Comparison of ENCODE assay signal across 14 mouse cellular contexts in genomic region chr12:35826990-35827389, GRCm38 (mm10).
"Had no signal": no experiment of that assay in that cellular context is flagged by ENCODE, and none has a peak within 500 bp of the region (broad histone marks: within the 10 kb centered on the region; RNA-seq: fewer than 3 reads in every experiment).

No protein-coding gene starts in this region.

- DNase-seq: kidney, adult 8-10 months; kidney, postnatal 36 days; layer of hippocampus, adult 9-11 months; layer of hippocampus, postnatal 36 days; liver; liver, embryonic 13.5 days; liver, postnatal 0 days; right cerebral cortex, adult 18-20 months; thymus, postnatal 4 days had no signal

- H3K4me2 ChIP-seq: limb, embryonic 12.5 days; liver, embryonic 13.5 days; midbrain, embryonic 12.5 days had no signal

- H3K9ac ChIP-seq: limb, embryonic 12.5 days; liver, embryonic 13.5 days; liver, postnatal 0 days; midbrain, embryonic 12.5 days had no signal

- H3K27ac ChIP-seq: kidney, postnatal 0 days; limb, embryonic 12.5 days; liver, embryonic 13.5 days; midbrain, embryonic 12.5 days had no signal

- H3K9me3 ChIP-seq: liver, embryonic 13.5 days; midbrain, embryonic 12.5 days had no signal

- H3K4me3 ChIP-seq: limb, embryonic 12.5 days; liver, embryonic 13.5 days; midbrain, embryonic 12.5 days had no signal

- H3K27me3 ChIP-seq: limb, embryonic 12.5 days; liver, embryonic 13.5 days; midbrain, embryonic 12.5 days had no signal

- H3K4me1 ChIP-seq: midbrain, embryonic 12.5 days had no signal

- ATAC-seq: intestine, postnatal 0 days; liver, postnatal 0 days; midbrain, embryonic 16.5 days had no signal

- H3K36me3 ChIP-seq: limb, embryonic 12.5 days; liver, embryonic 13.5 days; midbrain, embryonic 12.5 days had no signal
